Mouse (Mus musculus) adrenal gland, postnatal 25 days (tissue): ENCODE measurements around the gene Cnbd2. TPM values are rescaled to one million over a fixed set of nuclear protein-coding genes. Genes with fewer than 3 reads are reported as not detected.
A peak's percentile ranks its signal among the peaks of the same experiment; 100 is the strongest.
"Not testable (repeated sequence)": the region's sequence is repeated elsewhere in the genome, so short reads cannot be mapped to it uniquely, and the experiment has no call there.

Experiments used
- DNase-seq: peaks from one replicate; pipeline ENCODE4 v3.0.0; 2021; ENCODE audit warnings: mixed read lengths
- total RNA-seq: library from RNA; stranded (reverse); gene quantifications from 2 replicates; pipeline ENCODE4 v1.2.3, GENCODE M21; 2021

The Cnbd2 gene
- total RNA-seq, 1 experiment from 2014 or later = 3.6 TPM

DNA sequence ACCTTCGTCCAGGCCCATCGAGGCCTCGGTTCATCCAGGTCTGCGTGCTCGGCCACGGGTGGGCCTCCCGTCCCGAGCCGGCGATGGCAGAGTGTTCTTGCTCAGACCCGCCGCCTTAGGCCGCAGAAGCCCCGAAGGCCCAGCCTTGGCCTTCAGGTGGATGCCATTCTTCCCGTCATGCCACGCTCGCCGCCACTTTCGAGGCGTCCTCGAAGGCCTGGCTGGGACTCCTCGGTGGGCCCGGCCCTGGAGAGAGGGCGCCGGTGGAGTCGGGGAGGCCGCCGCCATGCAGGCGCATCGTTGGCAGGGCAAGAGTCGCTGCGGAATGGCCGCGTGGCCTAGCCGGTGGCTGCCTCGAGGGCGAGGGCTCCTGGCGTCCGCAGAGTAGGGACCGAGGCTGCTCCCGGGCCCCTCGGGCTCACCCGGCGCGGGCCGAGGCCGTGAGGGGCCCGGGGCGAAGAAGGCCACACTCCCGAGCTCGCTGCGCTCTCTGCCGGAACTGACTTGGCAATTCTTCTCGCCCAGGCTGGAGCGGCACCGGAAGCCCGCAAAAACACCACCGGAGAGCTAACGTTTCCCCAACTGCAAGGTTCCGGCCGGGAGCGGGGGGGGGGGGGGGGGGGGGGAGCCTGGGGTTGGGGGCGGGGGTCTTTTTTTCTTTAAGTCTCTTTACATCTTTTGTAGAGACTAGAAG lies 80.5 kb downstream of the Cnbd2 start:
- peak; percentile 76 for DNase-seq

DNA sequence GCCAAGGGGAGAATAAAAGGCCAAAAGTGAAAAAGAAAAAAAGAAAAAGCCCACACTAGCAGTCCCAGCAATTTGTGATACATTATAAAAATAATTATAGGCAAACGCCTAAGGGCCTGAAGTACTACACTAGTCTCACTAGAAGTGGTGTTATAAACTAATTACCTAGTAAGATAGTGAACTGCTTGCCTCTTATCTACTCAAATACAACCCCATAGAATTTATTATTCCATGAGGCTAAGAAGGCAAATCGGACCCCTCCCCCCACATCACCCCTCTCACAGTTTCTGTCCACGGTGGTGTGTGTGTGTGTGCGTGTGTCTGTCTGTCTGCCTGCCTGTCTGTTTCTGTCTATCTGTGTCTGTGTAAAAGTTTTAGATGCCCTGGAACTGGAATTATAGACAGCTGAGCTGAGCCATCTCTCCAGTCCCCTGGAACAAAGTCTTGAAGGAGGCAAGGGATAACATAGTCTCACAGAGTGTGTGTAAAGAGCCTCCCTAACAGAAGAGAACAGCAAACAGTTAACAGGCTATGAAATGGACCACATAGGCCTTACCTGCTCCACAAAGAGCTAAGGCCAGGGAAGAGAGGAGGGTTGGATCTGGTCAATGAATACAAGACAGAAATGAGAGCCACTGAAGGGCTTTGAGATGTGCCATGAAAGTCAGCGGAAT lies 81.2 kb downstream of the Cnbd2 start:
- no peak for DNase-seq

DNA sequence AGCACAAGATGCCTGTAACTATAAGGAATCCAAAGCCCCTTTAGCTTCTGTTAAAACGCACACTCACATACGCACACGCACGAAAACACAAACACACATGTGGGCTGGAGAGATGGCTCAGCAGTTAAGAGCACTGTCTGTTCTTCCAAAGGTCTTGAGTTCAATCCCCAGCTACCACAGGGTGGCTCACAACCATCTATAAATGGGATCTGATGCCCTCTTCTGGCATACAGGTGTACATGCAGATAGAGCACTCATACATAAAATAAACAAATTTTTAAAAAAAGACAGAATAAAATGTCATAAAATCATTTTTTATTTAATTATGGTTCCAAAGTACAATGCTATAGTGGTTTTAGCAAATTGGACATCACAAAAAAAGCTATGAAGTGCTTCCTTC lies 82.2 kb downstream of the Cnbd2 start:
- no peak for DNase-seq

DNA sequence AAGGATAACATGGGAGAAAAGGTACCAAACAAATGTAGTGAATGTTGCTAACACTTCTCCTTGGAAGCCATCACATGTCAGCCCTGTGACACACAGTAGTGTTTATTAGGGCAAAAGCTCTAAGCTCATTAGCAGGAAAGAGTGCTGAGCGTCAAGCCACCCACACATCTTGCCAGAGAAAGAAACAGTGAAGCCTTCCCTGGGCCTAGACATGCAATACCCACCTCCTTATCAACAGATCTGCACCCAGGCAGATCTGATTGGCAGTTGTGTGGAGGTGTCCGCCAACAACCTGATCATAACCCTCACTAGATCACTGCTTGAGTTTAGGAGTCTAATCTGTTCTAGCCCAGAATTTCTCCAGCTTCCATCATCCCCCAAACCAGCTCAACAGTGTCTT lies 84.0 kb downstream of the Cnbd2 start:
- no peak for DNase-seq

DNA sequence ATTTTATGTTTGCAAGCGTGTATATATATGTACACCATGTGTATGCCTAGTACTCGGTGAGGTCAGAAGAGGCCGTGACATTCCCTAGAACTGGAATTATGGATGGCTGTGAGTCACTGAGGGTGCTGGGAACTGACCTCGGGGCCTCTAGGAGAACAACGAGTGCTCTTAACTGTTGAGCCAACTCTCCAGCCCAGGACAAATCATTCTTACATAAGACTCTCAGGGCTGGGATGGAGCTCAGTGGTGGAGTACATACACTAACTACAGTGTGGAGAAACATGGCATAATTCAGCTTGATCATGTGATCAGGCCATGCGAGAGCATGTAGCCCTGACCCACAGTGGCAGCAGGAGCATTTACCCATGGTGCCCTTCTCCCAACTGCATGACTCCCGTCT lies 85.9 kb downstream of the Cnbd2 start:
- DNase-seq = no peak

DNA sequence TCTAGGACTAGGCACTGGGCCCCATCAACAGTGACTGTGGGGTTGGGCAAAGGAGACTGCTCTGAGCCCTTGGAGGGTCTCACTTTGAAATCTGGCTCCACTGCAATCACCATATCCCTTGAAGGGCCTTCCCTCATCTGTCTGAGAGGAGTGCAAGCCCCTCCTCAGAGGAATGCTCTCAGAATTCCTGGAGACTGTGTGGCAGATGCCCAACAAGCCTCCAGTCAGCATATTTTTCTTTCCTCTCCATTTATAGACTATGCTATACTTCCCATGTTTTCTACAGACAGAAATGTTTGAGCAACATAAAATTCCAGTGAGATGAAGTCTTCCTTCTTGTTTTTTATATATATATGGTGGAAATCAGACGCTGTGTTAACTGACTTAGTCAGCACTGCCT lies 87.4 kb downstream of the Cnbd2 start:
- DNase-seq = no peak

DNA sequence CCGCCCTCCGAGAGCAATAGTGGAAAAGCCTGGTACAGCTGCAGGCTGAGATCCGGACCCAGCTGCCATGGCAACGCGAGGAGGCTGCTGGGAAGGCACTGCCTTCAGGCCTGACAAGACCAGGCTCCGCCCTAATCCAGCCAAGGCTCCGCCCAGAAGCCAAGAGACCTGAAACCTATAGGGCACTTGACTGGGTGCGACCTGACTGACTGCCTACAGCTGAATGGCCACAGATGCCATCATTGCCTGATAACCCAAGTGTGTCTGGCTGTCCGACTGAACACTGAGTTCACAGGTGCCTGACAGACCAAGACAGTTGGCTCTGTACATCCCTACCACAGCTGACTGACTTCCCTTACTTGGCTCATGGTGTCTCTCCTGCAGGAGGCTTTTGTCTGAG lies 89.2 kb downstream of the Cnbd2 start:
- DNase-seq = no peak

DNA sequence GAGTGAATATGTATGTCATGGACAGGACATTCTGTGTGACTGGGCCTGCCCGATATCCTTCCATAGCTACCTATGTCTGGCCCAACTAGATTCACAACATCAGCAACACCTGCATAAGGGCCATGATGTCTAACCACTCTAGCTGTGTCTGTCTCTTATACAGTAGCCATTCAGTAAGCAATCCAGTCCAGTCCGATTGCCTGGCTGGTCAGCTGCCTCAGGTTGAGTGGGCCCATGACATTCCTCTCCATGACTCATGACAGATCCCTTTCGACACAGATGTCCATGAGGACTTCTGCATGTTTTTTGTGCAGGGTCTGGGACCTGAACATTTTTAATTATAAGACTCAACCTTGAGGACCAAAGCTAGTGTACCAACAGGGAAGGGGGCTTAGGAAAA lies 89.9 kb downstream of the Cnbd2 start:
- DNase-seq = no peak

DNA sequence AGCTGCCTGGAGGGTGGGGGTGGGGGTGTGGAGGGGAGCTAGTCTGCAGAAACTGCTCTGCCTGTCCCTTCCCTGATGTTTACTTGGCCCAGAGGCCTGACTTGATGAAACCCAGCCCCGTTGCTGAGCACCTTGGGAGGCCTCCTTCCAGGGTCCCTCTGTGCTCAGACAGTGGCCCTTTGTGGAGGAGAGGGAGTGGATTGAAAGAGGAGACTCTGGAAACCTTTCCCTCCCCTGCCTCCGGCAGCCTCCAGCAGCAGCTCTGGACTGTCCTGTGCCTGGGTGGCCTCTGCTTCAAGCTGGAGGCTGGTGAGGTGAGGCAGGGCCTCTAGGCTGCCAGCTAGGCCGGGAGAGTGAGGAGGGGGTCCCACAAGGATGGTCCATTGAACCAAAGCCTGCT lies 94.9 kb downstream of the Cnbd2 start:
- no peak for DNase-seq

DNA sequence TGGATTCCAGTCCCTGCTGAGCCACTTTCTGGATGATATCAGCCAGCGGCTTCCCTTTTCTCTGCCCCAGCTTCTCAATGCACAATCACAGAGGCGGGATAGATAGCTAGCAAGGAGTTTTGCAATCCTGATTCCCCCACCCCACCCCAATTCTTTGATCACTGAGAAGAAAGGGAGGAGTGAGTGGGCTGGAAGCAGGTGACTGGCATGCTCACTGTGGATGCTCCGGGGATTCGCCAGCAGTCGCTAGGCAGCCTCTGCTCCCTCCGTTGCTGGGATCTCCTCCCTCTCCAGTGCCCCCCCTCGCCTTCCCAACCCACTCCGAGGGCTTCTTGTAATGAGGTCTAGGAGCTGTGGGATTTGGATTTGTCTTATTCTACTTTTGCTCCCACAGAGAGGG lies 96.1 kb downstream of the Cnbd2 start:
- DNase-seq = no peak

DNA sequence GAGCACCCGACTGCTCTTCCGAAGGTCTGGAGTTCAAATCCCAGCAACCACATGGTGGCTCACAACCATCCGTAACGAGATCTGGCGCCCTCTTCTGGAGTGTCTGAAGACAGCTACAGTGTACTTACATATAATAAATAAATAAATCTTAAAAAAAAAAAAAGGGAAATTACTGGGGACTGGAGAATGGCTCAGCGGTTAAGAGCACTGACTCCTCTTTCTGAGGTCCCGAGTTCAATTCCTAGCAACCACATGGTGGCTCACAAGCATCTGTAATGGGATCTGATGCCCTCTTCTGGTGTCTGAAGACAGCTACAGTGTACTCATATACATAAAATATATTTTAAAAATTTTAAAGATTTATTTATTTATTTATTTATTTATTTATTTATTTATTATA lies 99.2 kb downstream of the Cnbd2 start:
- DNase-seq = not testable (repeated sequence)

DNA sequence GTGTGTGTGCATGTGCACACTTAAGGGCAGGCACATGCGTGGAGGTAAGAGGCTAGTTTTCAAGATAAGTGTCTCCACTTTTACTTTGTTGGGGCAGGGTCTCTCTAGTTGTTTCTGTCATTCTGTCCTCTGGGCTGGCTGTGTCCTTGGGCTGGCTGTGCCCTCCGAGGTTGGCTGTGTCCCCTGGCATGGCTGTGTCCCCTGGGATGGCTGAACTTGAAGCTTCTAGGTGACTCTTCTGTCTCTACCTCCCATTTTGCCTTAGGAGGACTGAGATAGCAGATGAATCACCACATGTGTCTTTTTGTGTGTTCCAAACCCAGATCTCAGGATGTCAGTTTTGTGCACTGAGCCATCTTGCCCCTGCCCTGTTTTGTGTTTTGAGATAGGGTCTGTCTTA lies 102.9 kb downstream of the Cnbd2 start:
- DNase-seq = no peak

DNA sequence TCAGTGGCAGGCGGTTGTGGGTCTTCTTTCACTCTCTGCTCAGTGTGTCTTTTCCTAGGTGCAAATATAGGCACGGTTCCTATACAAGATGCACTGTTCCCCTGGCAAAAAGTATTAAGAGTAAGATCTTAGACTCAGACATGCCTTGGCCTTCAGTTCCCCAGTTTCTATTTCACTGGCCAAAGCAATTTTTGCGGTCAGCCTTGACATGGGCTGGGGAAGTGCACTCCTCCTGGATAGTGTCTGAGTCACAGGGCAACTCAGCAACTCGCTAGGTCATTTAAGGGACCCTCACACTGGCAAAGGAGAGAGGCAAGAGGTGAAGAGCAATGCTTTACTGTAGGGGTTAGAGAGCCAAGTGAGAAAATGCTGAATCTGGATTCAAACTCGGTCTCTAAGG lies 103.6 kb downstream of the Cnbd2 start:
- DNase-seq = no peak

DNA sequence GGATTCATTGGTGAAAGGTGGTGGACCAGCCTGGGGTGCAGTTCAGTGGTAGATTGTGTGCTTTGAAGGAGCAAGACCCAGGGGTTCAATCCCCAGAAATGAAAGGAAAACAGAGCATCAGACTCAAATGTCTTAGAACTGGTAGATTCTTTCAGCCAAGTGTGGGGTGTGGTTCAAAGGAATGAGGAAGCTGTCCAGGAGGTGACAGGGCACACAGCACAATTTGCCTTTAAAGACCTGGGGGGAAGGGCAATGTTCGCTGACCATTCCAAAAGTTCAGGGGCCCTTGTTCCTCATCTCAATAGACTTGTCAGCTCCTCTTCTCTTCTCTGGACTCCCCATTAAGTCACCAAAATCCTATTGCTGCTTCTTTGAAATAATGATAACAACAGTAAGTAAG lies 105.1 kb downstream of the Cnbd2 start:
- DNase-seq = no peak

DNA sequence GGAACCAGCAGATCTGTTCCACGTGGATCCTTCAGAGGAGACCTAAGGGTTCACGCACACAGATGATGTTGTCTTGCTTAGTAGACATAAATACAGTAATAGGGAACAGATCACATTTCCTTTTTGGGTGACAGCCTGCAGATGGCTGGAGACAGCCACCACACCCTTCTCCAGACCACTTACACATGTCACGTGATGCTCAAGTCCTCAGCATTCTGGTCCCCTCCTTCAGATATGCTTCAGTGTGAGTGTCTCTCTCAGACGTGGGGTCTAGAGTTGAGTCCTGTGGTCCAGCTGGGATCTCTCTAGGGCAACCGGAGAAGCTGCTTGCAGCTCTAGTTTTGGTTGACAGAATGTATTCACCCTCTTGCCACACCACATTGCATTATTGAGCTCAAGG lies 106.4 kb downstream of the Cnbd2 start:
- DNase-seq = no peak

DNA sequence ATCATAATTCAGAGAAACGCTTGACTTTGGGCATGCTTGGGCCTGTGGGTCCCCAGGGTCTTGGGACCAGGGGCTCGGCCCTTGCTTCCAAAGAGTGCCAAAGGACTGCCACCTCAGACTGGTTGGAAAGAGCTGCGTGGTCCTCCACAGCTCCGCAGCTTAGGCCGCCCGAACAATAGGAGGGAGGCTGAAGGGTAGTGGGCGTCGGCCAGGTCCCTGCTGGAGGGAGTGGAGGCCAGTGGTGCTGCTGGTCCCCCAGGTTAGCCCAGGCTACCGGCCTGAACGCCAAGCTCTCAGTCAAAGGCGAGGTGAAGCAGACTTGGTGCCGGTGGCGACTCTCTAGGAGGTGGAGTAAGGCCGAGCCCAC lies 108.2 kb downstream of the Cnbd2 start:
- DNase-seq = no peak

DNA sequence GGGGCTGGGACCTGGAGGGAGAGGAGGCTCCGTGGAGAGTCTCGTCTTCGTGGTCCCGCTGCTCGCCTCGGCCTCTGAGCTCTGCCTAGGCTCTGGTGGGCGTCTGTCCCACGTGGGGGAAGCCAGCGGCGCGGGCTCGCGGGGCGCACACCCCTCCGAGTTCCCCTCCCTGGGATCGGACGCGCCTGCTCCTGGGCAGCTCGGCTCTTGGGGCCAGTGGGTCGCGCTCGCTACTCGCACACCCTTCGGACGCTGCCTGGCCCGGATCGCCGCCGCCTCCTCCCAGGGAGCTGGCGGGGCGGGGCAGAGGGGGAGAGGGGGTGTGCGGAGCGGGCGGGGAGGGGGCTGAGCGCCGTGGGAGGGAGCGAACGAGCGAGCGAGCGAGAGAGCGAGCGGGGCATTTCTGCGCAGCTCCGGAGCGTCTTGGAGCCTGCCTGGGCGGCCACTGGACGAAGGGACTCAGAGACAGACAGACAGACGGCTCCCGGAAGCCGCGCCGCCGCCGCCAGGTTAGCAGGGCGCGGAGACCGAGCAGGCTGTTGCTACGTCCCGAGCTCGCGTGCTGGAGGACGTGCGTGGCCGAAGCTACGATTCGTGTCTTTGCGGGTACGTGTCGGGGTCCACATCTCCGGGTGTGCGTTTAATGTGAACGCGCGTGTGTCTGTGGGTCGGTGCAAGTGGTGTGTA lies 108.7 kb downstream of the Cnbd2 start, which contains the start of gene Epb41l1:
TSS of gene Epb41l1 (plus strand) at position 216 of the 687 bp plus-strand sequence.
- peak; percentile 79 for DNase-seq

DNA sequence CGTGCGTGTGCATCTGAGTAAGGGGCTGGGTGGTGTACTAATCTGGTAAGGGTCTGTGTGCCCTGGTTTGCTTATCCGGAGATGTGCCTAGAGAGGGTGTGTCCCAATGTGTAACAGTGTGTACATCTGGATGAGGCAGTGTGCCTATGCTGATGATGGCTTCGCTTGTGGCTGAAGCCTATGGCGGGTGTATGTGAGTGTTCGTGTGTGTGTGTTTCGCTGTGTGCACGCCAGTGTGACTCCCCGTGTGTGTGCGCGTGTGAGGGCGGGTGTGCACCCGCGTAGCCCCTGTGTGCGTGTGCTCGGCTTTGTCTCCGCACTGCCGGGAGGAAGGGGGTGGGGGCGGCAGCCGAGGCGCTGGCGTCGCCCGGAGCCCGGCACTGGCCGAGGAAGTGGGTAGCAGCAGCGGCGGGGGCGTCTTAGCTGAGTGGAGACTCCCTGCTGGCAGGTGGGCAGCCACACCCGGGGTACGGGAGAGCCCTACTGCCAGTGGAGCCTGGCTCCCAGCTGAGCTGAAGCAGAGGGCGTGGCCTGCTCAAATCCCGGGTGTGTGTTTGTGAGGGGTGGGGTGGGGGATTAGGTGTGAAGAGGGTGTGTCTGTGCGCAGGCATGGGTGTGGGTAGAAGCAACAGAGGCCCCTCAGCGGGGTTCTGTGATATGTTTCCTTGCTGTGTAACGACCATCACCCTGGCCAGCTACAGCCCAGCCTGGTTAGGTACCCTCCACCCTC lies 109.4 kb downstream of the Cnbd2 start:
- peak; percentile 41 for DNase-seq

DNA sequence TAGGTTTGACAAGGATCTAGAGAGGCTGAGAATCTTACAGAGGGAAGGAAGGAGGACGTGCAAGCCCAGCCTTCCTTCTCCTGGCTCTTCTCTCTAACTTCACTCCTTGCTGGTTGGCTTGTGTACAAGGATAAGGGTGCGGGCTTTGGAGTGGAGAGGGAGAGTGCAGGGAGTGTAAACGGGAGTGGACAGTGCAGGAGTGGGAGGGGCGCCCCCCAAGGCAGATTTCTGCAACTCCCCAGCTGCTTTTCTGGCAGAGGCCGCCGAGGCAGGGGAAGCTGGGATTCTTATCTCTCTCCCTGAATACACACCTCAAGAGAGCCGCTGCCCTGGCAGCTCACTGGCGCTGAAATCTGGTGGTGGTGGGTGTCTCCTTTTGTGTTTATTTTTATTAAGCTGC lies 110.5 kb downstream of the Cnbd2 start:
- DNase-seq = no peak

DNA sequence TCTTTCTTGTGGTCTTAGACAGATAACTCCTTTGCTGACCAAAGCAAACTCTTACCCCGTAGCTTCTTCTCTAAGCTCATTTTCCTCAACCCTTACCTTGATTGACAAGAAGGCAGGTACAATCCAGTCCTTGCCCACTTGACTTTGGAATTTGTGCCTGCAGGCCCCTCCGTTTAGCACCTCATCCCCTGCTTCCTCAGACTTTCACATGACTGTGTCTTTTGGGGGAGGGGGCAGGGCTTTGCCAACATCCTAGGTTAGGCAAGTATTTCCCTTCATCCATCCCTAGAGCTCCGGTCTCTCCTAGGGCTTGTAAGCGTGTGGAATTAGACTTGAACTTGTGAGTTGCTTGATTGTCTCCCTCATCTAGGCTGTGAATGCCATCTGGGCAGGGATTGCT lies 111.6 kb downstream of the Cnbd2 start:
- DNase-seq = no peak
